Mouse (Mus musculus) hindlimb bud, embryonic 11.5 days (tissue): ENCODE measurements around the gene Sqstm1.

Source experiments
- DNase-seq: peaks from one replicate; pipeline ENCODE4 v3.0.0-alpha.2; 2012; ENCODE audit warnings: low read depth, low spot score; ENCODE audit errors: extremely low spot score

The Sqstm1 gene

DNA sequence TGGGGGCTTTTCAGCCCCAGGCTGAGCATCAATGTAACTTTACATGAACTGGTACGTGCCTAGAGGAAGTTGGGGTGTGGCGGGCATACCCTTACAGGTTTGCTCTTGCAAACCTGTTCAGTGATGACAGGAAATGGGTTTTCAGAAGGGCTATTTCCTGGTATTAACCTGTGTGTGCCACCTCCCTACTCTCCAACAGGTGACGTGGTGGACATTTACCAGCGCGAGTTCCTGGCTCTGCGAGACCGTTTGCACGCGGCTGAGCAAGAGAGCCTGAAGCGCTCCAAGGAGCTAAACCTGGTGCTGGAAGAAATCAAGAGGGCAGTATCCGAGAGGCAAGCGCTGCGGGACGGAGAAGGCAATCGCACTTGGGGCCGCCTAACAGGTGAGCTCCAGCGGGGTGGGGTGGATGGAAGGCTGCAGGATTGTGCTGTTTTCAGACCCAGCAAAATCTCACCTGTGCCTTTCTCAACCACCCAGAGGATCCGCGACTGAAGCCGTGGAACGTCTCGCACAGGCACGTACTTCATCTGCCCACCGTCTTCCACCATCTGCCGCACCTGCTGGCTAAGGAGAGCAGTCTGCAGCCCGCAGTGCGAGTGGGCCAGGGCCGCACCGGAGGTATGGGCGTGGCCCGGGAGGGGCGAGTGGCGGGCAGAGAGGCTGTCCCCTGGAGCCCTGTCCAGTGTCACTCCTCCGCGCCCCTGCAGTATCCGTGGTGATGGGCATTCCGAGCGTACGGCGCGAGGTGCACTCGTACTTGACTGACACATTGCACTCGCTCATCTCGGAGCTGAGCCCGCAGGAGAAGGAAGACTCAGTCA, 20.1 kb upstream of the Sqstm1 start:
- no peak for DNase-seq

DNA sequence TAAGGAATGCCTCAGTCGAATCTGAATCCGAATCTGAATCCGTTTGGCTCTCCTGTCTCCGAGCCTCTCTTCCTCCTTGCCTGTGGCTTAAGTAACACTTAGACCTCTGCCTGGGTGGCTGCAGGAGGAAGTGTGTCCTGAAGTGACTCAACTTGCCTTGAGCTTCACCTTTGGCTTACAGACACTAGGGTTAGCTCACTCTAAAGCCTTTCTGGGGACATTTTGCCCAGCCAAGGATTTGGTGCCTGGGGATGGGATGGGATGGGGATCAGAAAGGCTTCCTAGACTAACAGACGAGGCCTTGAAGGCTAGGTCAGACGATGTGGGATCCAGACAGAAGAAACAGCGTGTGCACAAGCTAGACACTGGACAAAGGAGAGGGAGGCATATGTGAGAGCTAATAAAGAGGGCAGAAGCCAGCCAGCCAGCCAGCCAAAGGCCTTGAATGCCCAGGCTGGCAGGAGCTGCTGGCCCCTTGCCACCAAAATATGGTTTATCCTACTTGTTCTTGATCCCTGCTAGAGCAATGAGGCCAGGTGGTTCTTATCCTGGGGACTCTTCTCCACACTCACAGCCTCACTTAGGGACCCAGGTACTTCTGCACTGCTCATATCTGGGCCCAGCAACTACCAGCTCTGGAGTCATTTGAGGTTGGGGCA, 18.8 kb upstream of the Sqstm1 start:
- DNase-seq: no peak

DNA sequence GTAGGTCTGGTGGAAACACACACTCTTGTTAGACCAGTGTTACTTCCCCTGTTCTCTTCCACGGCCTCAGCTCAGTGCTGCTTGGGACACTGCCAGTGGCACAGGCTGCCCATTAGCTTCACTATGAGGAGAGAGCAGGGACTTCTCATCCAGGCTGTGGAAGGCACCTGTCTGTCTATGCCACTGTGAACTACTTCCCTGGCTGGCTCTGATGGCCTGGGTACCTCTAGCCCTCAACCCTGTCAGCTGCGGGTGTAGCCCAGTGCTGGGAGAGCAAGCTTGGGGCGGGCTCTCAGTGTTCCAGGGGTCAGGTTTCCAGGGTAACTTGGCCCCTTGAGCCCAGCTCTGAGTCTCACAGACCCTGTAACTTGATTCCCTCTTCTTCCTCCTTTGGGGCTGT, 18.1 kb upstream of the Sqstm1 start:
- DNase-seq: no peak

DNA sequence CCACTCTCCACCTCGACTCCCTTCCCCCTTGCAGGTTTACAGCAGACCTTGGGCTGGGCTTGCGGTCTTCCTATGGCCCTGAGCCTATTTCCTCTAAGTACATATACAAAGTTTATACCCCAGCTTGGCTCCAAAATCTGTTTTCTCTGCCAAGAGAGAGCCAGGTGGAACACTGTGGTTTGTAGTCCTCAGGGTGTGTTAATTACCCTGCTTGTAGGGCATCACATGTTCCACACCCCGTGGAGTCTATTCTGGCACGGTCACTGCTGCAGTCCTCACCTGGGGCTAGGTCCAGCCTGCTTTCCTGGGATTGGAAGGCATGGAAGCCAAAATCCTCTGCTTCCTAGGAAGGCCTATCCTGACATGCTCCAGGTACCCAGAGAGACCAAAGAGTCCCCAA, 17.1 kb upstream of the Sqstm1 start:
- no peak for DNase-seq

GRCm38 (mm10) chr11:50227226-50227625, 16.6 kb upstream of the Sqstm1 start:
- no peak for DNase-seq

- DNase-seq: no peak
Observed at GRCm38 (mm10) chr11:50226406-50226805, 15.8 kb upstream of the Sqstm1 start.

DNA sequence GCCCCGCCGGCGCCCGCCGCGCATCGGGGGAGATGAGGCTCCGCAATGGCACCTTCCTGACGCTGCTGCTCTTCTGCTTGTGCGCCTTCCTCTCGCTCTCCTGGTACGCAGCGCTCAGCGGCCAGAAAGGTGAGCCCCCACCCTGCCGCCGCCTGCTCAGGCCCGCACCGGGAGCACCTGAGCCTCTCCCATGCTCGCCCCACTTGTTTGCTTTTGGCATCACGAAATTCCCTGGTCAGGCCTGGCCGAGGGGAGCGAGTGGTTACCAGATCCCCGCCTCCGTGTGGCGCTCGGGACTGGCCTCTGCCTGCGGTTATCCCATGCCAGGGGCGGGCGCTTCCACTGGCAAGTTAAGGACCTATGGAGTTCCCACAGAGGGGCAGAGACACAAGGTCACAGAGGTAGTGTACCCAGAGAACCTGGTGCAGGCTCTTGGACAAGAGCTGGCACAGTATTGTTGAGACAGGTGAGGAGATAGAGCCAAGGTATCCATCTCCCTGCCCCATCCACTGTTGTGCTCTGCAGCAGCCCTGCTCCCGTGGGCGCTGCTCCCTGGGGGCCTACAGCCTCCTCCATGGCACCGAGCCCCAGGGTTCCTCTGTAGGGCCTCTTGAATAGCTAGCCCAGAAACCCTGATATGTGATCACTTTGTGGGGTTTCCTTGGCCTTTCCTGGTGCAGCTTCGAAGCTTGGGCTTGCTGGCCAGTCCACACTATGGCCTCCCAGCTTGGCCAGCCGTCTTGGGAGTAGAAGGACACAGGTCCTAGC, 15.2 kb upstream of the Sqstm1 start:
- DNase-seq: no peak

DNA sequence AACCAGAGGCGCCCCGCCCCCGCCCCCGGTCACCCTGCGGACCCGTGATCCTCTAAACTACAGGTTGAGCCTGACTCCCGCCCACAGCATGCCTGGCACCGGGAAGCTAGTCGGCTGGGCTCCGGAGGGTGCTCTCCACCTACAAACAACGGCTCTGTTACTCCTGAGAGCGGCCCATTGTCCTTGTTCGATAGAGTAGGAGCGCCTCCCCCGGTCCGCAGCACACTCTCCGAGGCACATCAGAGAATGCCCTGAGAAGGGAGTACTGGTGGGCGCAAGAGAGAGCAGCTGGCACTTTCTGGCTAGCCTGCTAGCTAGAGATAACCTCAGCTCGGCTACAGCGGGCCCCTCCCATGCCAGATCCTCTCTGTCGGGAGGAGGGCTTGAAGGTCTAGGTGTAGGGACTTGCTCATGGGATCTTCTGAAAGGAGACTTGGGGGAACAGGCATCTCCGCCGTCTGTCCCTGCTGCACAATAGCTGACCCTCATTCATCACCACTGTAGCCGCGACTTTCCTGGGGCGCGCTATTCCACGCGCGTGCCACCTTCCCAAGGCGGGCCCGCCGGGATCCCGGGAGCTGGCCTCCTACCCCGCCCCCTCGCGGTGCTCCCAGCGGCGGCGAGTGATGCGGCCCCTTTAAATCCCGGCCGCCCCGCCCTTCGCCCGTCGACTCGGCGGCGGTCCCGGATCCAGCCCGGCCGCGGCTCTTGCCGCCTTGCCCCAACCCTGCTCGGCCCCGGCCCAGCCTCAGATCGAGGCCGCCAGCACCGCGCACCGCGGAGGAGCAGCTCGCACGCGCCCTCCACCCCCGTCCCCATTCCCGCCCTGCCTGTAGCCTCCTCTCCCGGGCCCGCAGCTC, 14.3 kb upstream of the Sqstm1 start:
- DNase-seq: no peak

DNA sequence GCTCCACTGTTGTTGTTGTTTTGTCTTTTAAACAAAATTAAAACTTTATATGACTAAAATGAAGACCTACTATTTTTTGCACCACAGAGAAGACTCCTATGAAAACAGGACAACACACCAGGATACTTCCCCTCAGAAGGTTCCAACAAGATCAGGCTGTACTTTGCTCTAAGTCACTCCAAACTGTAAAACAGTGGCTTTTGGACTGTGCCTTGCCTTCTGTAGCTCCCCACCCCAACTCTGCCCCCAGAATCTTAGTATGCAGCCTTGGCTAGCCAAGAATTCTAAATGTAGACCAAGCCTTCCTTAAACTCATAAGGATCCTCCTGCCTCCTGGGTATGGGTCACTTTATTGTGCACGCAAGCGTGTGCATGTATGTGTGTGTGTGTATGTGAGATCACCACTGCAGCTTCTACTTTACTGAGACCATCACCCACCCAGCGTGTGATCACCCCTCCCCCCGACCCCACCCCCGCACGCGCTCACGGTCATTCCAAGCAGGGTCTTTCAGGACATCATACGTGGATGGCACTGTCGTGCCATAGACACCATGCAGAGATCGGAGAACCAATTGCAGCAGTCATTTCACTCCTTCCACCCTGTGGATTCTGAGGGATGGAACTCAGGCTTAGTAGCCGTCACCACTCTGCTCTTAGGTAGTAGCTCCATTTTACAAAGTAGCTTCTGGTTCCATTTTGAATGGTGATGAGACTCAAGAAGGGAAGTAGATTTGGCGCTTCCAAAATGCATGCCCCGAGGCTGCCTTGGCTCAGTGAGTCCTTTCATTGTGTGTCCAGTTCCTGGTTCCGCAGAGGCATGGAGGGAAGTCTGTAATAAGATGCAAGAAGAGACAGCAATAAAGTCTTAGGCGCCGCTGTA, 13.4 kb upstream of the Sqstm1 start:
- DNase-seq: no peak

DNA sequence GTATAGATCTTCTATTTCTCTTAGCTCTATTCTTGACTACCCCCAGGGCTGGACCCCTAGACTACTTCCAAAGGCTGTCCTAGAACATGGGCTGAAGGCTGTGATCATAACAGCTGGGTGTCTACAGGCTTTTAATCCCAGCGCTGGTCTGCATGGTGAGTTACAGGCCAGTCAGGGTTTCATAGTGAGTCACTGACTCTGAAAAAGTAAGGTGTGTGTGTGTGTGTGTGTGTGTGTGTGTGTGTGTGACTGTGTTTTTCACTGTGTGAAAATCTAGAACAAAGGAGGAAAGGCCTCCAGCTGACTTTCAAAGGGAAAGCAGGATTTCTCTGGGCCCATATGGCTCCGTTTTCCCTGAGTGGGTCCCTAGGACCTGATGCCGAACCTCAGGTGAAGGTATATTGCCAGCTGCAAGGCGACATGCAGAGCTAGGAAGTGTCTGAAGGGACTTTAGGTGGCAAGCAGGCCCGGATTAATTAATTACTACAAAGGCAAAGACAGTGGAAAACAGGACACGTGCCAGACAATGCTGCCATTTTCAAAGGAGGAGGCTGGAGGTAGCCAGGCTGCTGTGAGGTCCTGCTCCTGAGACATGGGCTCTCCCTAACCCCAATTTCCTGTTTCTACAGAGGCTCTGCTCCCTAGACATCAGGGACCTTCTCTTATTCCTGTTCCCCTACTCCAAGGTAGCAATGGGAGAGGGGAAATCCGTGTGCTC, 12.1 kb upstream of the Sqstm1 start:
- DNase-seq: no peak

GRCm38 (mm10) chr11:50219833-50220232, 9.2 kb upstream of the Sqstm1 start:
- DNase-seq: no peak

- no peak for DNase-seq
Observed at GRCm38 (mm10) chr11:50217811-50218210, 7.2 kb upstream of the Sqstm1 start.

DNA sequence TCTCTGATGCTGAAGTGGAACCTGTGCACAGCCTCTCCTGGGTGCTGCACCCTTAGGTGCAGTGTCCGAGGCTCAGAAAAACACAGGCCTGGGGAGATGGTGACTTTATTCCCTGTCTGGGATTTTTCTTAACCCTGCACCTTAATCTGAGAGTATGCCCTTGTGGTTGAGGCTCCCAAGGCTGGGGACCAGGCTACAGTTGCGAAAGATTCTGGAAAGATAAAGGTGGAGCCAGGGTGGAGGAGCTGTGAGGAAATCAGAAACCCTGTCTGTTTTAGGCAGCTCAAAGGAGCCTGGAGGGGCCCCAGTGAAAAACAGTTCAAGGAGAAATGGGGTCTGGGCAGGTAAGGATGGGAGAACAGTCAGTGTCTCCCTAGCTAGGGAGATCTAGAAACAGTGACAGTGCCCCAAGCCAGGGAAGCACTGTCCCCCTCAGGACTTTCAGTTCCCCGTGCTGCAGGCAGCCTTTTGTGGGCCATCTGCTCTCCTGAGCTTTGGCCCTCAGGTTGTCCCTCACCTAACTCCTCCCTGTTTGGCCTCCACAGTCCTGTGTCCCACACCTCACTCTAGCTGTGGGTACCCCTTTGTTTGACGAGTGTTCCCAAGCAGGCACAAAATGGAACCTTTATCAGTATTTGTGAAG, 6.2 kb upstream of the Sqstm1 start:
- no peak for DNase-seq

GRCm38 (mm10) chr11:50215633-50216032, 5.0 kb upstream of the Sqstm1 start:
- no peak for DNase-seq

GRCm38 (mm10) chr11:50214631-50215030, 4.0 kb upstream of the Sqstm1 start:
- DNase-seq: no peak

DNA sequence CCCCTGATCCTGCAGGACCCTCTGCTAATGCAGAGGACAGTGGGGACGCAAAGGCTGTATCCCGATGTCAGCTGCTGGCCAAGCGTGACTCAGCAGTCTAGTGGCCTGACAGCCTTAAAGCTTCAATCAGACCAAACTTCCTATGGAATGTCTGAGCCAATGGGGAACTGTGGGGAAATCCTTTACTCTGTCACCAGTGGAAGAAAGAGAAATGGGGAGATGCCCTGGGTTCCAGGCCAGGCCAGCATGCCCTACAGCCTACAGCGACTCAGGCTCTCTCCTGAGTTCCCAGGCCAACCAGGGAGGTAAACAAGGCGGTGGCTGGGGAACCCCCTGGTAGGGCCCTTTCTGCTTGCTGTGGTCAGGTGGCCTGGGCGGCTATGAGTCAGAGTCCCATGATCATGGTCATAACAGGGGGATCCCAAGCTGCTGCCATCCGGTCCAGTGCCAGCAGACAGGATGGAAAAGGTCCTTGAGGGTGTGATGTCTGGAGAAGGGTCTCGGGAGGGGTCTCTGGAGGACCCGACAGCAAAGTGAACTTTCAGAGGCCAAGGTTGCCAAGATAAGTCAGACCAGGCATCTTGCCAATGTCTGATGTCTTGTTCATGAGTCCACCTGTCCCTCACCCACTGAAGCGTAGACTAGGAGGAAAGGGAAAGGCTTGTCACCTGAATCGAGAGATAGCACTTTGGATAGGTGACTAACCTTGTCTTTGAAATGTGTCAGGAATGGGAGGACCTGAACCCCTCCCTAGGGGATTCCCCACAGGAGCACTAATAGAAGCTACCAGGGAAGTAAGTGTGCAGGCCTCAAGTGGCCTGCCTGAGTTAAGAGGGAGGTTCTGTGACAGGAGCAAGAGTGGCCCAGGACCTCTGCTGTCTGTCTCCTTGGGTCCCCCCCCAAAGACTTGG, 2.5 kb upstream of the Sqstm1 start:
- DNase-seq: no peak

DNA sequence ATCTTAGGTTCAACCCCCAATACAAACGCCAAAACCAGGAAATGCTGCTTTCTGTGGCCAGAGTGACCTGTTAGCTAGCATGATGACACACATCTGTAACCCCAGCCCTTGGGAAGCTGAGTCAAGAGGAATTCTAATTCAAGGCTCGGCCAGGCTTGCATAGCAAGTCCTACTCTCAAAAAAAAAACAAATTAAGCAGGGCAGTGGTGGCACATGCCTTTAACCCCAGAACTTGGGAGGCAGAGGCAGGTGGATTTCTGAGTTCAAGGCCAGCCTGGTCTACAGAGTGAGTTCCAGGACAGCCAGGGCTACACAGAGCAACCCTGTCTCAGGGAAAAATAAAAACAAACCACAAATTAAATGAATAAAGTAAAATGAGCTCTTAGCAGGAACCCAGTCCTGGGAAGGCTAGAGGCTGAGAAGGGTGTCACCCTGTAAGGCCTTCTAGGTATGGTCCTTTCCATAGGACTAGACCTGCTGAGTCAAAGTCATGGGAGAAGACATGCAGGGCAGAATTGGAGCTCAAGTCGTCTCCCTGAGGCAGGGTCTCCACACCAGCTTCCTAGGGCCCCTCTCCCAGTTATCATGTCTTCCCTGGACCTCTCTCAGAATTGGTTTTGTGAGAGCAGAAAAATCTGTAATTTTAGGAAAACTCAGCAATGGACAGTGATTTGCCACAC, 1.6 kb upstream of the Sqstm1 start:
- DNase-seq: no peak
